Mouse (Mus musculus): ENCODE results near the gene Wwc1. TPM values are rescaled to one million over a fixed set of nuclear protein-coding genes. Genes with fewer than 3 reads are reported as not detected.

Wwc1 gene
- polyA plus RNA-seq, 1 experiment: 0.16 TPM

GRCm38 (mm10) chr11:35995310-35995709 lies 15.0 kb upstream of the Wwc1 start:
- Histone ChIP-seq H3K4me1 (ENCODE audit: control insufficient read depth, insufficient read depth, low read length) (no peaks in the 10 kb centered on the region), H3K27ac (ENCODE audit: insufficient read depth, low read depth, low read length) (no peak overlapping the region), H3K4me3 (ENCODE audit: insufficient read depth, low read length) (no peak overlapping the region)
- TF ChIP-seq CTCF (IDR thresholded peaks at IDR 0.05; ENCODE audit: low read depth, low read length) (no peak), POLR2A (IDR thresholded peaks at IDR 0.05; ENCODE audit: borderline replicate concordance, low read depth, low read length) (no peak)

- H3K27ac ChIP-seq (ENCODE audit: insufficient read depth, low read depth, low read length): no peak overlapping the region
Measured at GRCm38 (mm10) chr11:35991846-35992245, 11.5 kb upstream of the Wwc1 start.

GRCm38 (mm10) chr11:35989967-35990366 lies 9.6 kb upstream of the Wwc1 start:
- no peak overlapping the region for H3K4me3 ChIP-seq (ENCODE audit: insufficient read depth, low read length)
- no peak for TF ChIP-seq POLR2A (IDR thresholded peaks at IDR 0.05; ENCODE audit: borderline replicate concordance, low read depth, low read length)
- no peak for TF ChIP-seq CTCF (IDR thresholded peaks at IDR 0.05; ENCODE audit: low read depth, low read length)
- no peaks in the 10 kb centered on the region for H3K4me1 ChIP-seq (ENCODE audit: control insufficient read depth, insufficient read depth, low read length)
- H3K27ac ChIP-seq (ENCODE audit: insufficient read depth, low read depth, low read length): no peak overlapping the region

More at GRCm38 (mm10) chr11:35991846-35992245, 11.5 kb upstream of the Wwc1 start:
- H3K4me1 ChIP-seq (ENCODE audit: control insufficient read depth, insufficient read depth, low read length): no peaks in the 10 kb centered on the region
- TF ChIP-seq CTCF (IDR thresholded peaks at IDR 0.05; ENCODE audit: low read depth, low read length) (no peak), POLR2A (IDR thresholded peaks at IDR 0.05; ENCODE audit: borderline replicate concordance, low read depth, low read length) (no peak)
- no peak overlapping the region for H3K4me3 ChIP-seq (ENCODE audit: insufficient read depth, low read length)

GRCm38 (mm10) chr11:35985841-35986393 lies 5.6 kb upstream of the Wwc1 start:
- no peak for TF ChIP-seq CTCF (IDR thresholded peaks at IDR 0.05; ENCODE audit: low read depth, low read length)
- no peak for TF ChIP-seq POLR2A (IDR thresholded peaks at IDR 0.05; ENCODE audit: borderline replicate concordance, low read depth, low read length)
- no peaks in the 10 kb centered on the region for H3K4me1 ChIP-seq (ENCODE audit: control insufficient read depth, insufficient read depth, low read length)
- no peak overlapping the region for H3K4me3 ChIP-seq (ENCODE audit: insufficient read depth, low read length)

GRCm38 (mm10) chr11:35982734-35983133 lies 2.4 kb upstream of the Wwc1 start:
- Histone ChIP-seq H3K27ac (ENCODE audit: insufficient read depth, low read depth, low read length) (no peak overlapping the region), H3K4me1 (ENCODE audit: control insufficient read depth, insufficient read depth, low read length) (no peaks in the 10 kb centered on the region), H3K4me3 (ENCODE audit: insufficient read depth, low read length) (no peak overlapping the region)
- TF ChIP-seq POLR2A (IDR thresholded peaks at IDR 0.05; ENCODE audit: borderline replicate concordance, low read depth, low read length) (no peak), CTCF (IDR thresholded peaks at IDR 0.05; ENCODE audit: low read depth, low read length) (no peak)

More at GRCm38 (mm10) chr11:35985841-35986393, 5.6 kb upstream of the Wwc1 start:
- H3K27ac ChIP-seq (ENCODE audit: insufficient read depth, low read depth, low read length): no peak overlapping the region

GRCm38 (mm10) chr11:35979733-35980410 lies 455 bp downstream of the Wwc1 start:
- Histone ChIP-seq H3K4me1 (ENCODE audit: control insufficient read depth, insufficient read depth, low read length) (no peaks in the 10 kb centered on the region), H3K4me3 (ENCODE audit: insufficient read depth, low read length) (no peak overlapping the region), H3K27ac (ENCODE audit: insufficient read depth, low read depth, low read length) (no peak overlapping the region)
- TF ChIP-seq CTCF (IDR thresholded peaks at IDR 0.05; ENCODE audit: low read depth, low read length) (no peak), POLR2A (IDR thresholded peaks at IDR 0.05; ENCODE audit: borderline replicate concordance, low read depth, low read length) (no peak)

- TF ChIP-seq CTCF (IDR thresholded peaks at IDR 0.05; ENCODE audit: low read depth, low read length) (no peak), POLR2A (IDR thresholded peaks at IDR 0.05; ENCODE audit: borderline replicate concordance, low read depth, low read length) (no peak)
- no peak overlapping the region for H3K27ac ChIP-seq (ENCODE audit: insufficient read depth, low read depth, low read length)
- no peak overlapping the region for H3K4me3 ChIP-seq (ENCODE audit: insufficient read depth, low read length)
- H3K4me1 ChIP-seq (ENCODE audit: control insufficient read depth, insufficient read depth, low read length): no peaks in the 10 kb centered on the region
Measured at GRCm38 (mm10) chr11:35979266-35979732, 1.0 kb downstream of the Wwc1 start.

- no peak for TF ChIP-seq CTCF (IDR thresholded peaks at IDR 0.05; ENCODE audit: low read depth, low read length)
- no peak for TF ChIP-seq POLR2A (IDR thresholded peaks at IDR 0.05; ENCODE audit: borderline replicate concordance, low read depth, low read length)
- Histone ChIP-seq H3K4me1 (ENCODE audit: control insufficient read depth, insufficient read depth, low read length) (no peaks in the 10 kb centered on the region), H3K27ac (ENCODE audit: insufficient read depth, low read depth, low read length) (no peak overlapping the region), H3K4me3 (ENCODE audit: insufficient read depth, low read length) (no peak overlapping the region)
Measured at GRCm38 (mm10) chr11:35977796-35978195, 2.5 kb downstream of the Wwc1 start.

GRCm38 (mm10) chr11:35977096-35977495 lies 3.2 kb downstream of the Wwc1 start:
- no peak overlapping the region for H3K27ac ChIP-seq (ENCODE audit: insufficient read depth, low read depth, low read length)
- no peak overlapping the region for H3K4me3 ChIP-seq (ENCODE audit: insufficient read depth, low read length)
- TF ChIP-seq POLR2A (IDR thresholded peaks at IDR 0.05; ENCODE audit: borderline replicate concordance, low read depth, low read length): no peak
- no peak for TF ChIP-seq CTCF (IDR thresholded peaks at IDR 0.05; ENCODE audit: low read depth, low read length)
- H3K4me1 ChIP-seq (ENCODE audit: control insufficient read depth, insufficient read depth, low read length): no peaks in the 10 kb centered on the region

GRCm38 (mm10) chr11:35976482-35976881 lies 3.8 kb downstream of the Wwc1 start:
- TF ChIP-seq POLR2A (IDR thresholded peaks at IDR 0.05; ENCODE audit: borderline replicate concordance, low read depth, low read length) (no peak), CTCF (IDR thresholded peaks at IDR 0.05; ENCODE audit: low read depth, low read length) (no peak)
- no peaks in the 10 kb centered on the region for H3K4me1 ChIP-seq (ENCODE audit: control insufficient read depth, insufficient read depth, low read length)
- H3K4me3 ChIP-seq (ENCODE audit: insufficient read depth, low read length): no peak overlapping the region
- H3K27ac ChIP-seq (ENCODE audit: insufficient read depth, low read depth, low read length): no peak overlapping the region

Measured in bone marrow macrophage, adult 2 months (primary cell).